Mouse (Mus musculus): ENCODE measurements at regions not wholly inside any gene's neighbourhood (a gene's known extent, or its start where the extent isn't known, plus 50 kb on each side); places are given as distances from the start of the nearest gene placed in this dataset.

GRCm38 (mm10) chr14:102510387-102510786 lies 472.1 kb downstream of the Kctd12 start:
- ATAC-seq (ENCODE audit: insufficient read depth, low FRiP score, low TSS enrichment) (peak; percentile 62), DNase-seq (ENCODE audit: low spot score) (peak; percentile 65)
- H3K9me3 ChIP-seq (ENCODE audit: control insufficient read depth, low read length), result no peaks in the 10 kb centered on the region
- no peak overlapping the region for H3K4me2 ChIP-seq (ENCODE audit: low read depth)
- WGBS, result 29% methylated on average over 4 of the region's 4 CpGs
- H3K36me3 ChIP-seq (ENCODE audit: control insufficient read depth, insufficient read depth, low read length), result no peaks in the 10 kb centered on the region
- H3K9ac ChIP-seq (ENCODE audit: low read length), result no peak overlapping the region
- H3K27me3 ChIP-seq (ENCODE audit: control insufficient read depth, insufficient read depth, low read length), result no peaks in the 10 kb centered on the region
- H3K27ac ChIP-seq (ENCODE audit: low read depth, low read length), result no peak overlapping the region
- H3K4me1 ChIP-seq (ENCODE audit: control insufficient read depth, insufficient read depth, low read length), result no peaks in the 10 kb centered on the region
- no peak overlapping the region for H3K4me3 ChIP-seq (ENCODE audit: low read depth, low read length)

- no peak overlapping the region for H3K27ac ChIP-seq (ENCODE audit: low read depth, low read length)
- WGBS, result 87% methylated on average over 3 of the region's 3 CpGs
- no peaks in the 10 kb centered on the region for H3K4me1 ChIP-seq (ENCODE audit: control insufficient read depth, insufficient read depth, low read length)
- H3K4me2 ChIP-seq (ENCODE audit: low read depth), result no peak overlapping the region
- DNase-seq (ENCODE audit: low spot score) (no peak), ATAC-seq (ENCODE audit: insufficient read depth, low FRiP score, low TSS enrichment) (no peak)
- no peaks in the 10 kb centered on the region for H3K27me3 ChIP-seq (ENCODE audit: control insufficient read depth, insufficient read depth, low read length)
- no peaks in the 10 kb centered on the region for H3K36me3 ChIP-seq (ENCODE audit: control insufficient read depth, insufficient read depth, low read length)
- no peak overlapping the region for H3K9ac ChIP-seq (ENCODE audit: low read length)
- no peak overlapping the region for H3K4me3 ChIP-seq (ENCODE audit: low read depth, low read length)
- H3K9me3 ChIP-seq (ENCODE audit: control insufficient read depth, low read length), result no peaks in the 10 kb centered on the region
Measured at GRCm38 (mm10) chr14:102505696-102506321, 476.6 kb downstream of the Kctd12 start.

- Histone ChIP-seq H3K27ac (ENCODE audit: low read depth, low read length) (no peak overlapping the region), H3K4me3 (ENCODE audit: low read depth, low read length) (no peak overlapping the region), H3K4me1 (ENCODE audit: control insufficient read depth, insufficient read depth, low read length) (no peaks in the 10 kb centered on the region), H3K9me3 (ENCODE audit: control insufficient read depth, low read length) (no peaks in the 10 kb centered on the region), H3K36me3 (ENCODE audit: control insufficient read depth, insufficient read depth, low read length) (no peaks in the 10 kb centered on the region), H3K9ac (ENCODE audit: low read length) (no peak overlapping the region), H3K4me2 (ENCODE audit: low read depth) (no peak overlapping the region), H3K27me3 (ENCODE audit: control insufficient read depth, insufficient read depth, low read length) (no peaks in the 10 kb centered on the region)
- ATAC-seq (ENCODE audit: insufficient read depth, low FRiP score, low TSS enrichment), result no peak
- WGBS, result 93% methylated on average over 1 of the region's 1 CpGs
- DNase-seq (ENCODE audit: low spot score), result no peak
Measured at GRCm38 (mm10) chr14:102497179-102497578, 485.3 kb downstream of the Kctd12 start.

DNA sequence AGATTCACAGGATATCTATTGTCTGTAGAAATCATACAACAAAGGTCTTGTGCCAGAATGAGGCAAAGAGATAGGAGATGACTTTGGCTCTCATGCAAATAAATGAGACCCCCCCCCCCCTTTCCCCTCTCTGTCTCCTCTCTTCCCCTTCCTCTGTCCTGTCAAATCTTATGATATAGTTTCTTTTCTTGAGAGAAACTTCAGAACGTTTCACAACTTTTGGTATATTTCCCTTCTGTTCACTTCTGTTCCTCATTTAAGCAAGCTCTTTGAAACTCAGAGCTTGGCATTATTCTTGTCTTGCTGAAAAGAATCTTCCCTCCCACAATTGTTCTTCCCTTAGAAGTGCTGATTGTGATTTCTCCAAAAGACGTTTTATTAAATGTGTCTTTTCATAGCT lies 490.1 kb downstream of the Kctd12 start:
- Histone ChIP-seq H3K4me3 (ENCODE audit: low read depth, low read length) (no peak overlapping the region), H3K27ac (ENCODE audit: low read depth, low read length) (no peak overlapping the region), H3K9me3 (ENCODE audit: control insufficient read depth, low read length) (no peaks in the 10 kb centered on the region), H3K9ac (ENCODE audit: low read length) (no peak overlapping the region), H3K27me3 (ENCODE audit: control insufficient read depth, insufficient read depth, low read length) (no peaks in the 10 kb centered on the region), H3K36me3 (ENCODE audit: control insufficient read depth, insufficient read depth, low read length) (no peaks in the 10 kb centered on the region), H3K4me1 (ENCODE audit: control insufficient read depth, insufficient read depth, low read length) (no peaks in the 10 kb centered on the region), H3K4me2 (ENCODE audit: low read depth) (no peak overlapping the region)
- 67% methylated on average over 2 of the region's 2 CpGs for WGBS
- no peak for ATAC-seq (ENCODE audit: insufficient read depth, low FRiP score, low TSS enrichment)
- no peak for DNase-seq (ENCODE audit: low spot score)

GRCm38 (mm10) chr14:102491205-102491604 lies 491.2 kb downstream of the Kctd12 start:
- H3K27ac ChIP-seq (ENCODE audit: low read depth, low read length), result no peak overlapping the region
- no peak for ATAC-seq (ENCODE audit: insufficient read depth, low FRiP score, low TSS enrichment)

DNA sequence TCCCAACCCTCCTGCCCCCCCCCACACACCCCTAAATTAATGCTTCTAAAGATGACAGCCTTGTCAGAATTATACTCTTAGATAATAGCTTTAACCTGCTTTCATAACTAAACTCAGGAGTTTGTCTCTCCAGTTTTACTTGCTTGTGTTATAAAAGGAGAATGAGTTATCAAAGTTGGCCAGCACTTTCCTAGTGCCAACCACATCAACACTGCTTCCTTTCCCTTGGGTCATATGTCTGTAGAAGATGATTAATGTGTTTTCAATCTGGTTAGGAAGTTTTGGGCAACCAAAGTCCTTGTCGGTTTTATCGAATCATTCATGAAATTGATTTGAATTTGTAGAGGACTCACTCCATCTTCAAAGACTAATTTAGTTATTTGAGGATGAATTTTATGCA lies 505.3 kb downstream of the Kctd12 start:
- no peak overlapping the region for H3K4me2 ChIP-seq (ENCODE audit: low read depth)
- no peak for ATAC-seq (ENCODE audit: insufficient read depth, low FRiP score, low TSS enrichment)
- no peaks in the 10 kb centered on the region for H3K36me3 ChIP-seq (ENCODE audit: control insufficient read depth, insufficient read depth, low read length)
- no peak for DNase-seq (ENCODE audit: low spot score)
- no peaks in the 10 kb centered on the region for H3K4me1 ChIP-seq (ENCODE audit: control insufficient read depth, insufficient read depth, low read length)
- no peaks in the 10 kb centered on the region for H3K27me3 ChIP-seq (ENCODE audit: control insufficient read depth, insufficient read depth, low read length)
- no peak overlapping the region for H3K4me3 ChIP-seq (ENCODE audit: low read depth, low read length)
- no peak overlapping the region for H3K27ac ChIP-seq (ENCODE audit: low read depth, low read length)
- no peak overlapping the region for H3K9ac ChIP-seq (ENCODE audit: low read length)
- H3K9me3 ChIP-seq (ENCODE audit: control insufficient read depth, low read length), result no peaks in the 10 kb centered on the region
- WGBS, result 93% methylated on average over 2 of the region's 2 CpGs

More at GRCm38 (mm10) chr14:102491205-102491604, 491.2 kb downstream of the Kctd12 start:
- DNase-seq (ENCODE audit: low spot score), result no peak
- 86% methylated on average over 1 of the region's 1 CpGs for WGBS
- Histone ChIP-seq H3K4me1 (ENCODE audit: control insufficient read depth, insufficient read depth, low read length) (no peaks in the 10 kb centered on the region), H3K36me3 (ENCODE audit: control insufficient read depth, insufficient read depth, low read length) (no peaks in the 10 kb centered on the region), H3K4me2 (ENCODE audit: low read depth) (no peak overlapping the region), H3K27me3 (ENCODE audit: control insufficient read depth, insufficient read depth, low read length) (no peaks in the 10 kb centered on the region), H3K9me3 (ENCODE audit: control insufficient read depth, low read length) (no peaks in the 10 kb centered on the region), H3K9ac (ENCODE audit: low read length) (no peak overlapping the region), H3K4me3 (ENCODE audit: low read depth, low read length) (no peak overlapping the region)

DNA sequence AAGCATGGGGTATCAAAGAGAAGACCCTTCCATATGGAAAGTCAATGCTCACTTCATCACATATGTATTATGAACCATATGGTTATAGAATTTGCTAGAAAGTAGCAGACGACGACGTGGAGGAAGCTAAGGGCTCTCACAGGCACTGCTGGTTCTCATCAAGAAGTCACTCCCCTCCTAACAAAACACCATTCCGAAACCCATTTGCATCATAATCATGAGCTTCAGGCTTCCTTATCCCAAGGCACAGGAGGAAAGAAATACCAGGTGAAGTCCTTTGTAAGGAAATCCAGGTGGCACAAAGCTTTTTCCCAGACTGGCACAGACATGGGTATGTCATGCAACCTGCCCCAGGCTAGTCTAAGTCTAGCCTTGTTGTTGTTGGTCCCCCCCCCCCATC lies 513.1 kb downstream of the Kctd12 start:
- DNase-seq (ENCODE audit: low spot score) (no peak), ATAC-seq (ENCODE audit: insufficient read depth, low FRiP score, low TSS enrichment) (no peak)
- Histone ChIP-seq H3K4me1 (ENCODE audit: control insufficient read depth, insufficient read depth, low read length) (no peaks in the 10 kb centered on the region), H3K27me3 (ENCODE audit: control insufficient read depth, insufficient read depth, low read length) (no peaks in the 10 kb centered on the region), H3K27ac (ENCODE audit: low read depth, low read length) (no peak overlapping the region), H3K4me2 (ENCODE audit: low read depth) (no peak overlapping the region), H3K4me3 (ENCODE audit: low read depth, low read length) (no peak overlapping the region), H3K9ac (ENCODE audit: low read length) (no peak overlapping the region), H3K9me3 (ENCODE audit: control insufficient read depth, low read length) (no peaks in the 10 kb centered on the region), H3K36me3 (ENCODE audit: control insufficient read depth, insufficient read depth, low read length) (no peaks in the 10 kb centered on the region)
- WGBS, result 50% methylated on average over 4 of the region's 4 CpGs

GRCm38 (mm10) chr14:102461001-102461400 lies 521.4 kb downstream of the Kctd12 start:
- Histone ChIP-seq H3K4me3 (ENCODE audit: low read depth, low read length) (no peak overlapping the region), H3K9me3 (ENCODE audit: control insufficient read depth, low read length) (no peaks in the 10 kb centered on the region), H3K27me3 (ENCODE audit: control insufficient read depth, insufficient read depth, low read length) (no peaks in the 10 kb centered on the region), H3K4me2 (ENCODE audit: low read depth) (no peak overlapping the region), H3K4me1 (ENCODE audit: control insufficient read depth, insufficient read depth, low read length) (no peaks in the 10 kb centered on the region), H3K36me3 (ENCODE audit: control insufficient read depth, insufficient read depth, low read length) (no peaks in the 10 kb centered on the region), H3K27ac (ENCODE audit: low read depth, low read length) (no peak overlapping the region), H3K9ac (ENCODE audit: low read length) (no peak overlapping the region)
- ATAC-seq (ENCODE audit: insufficient read depth, low FRiP score, low TSS enrichment) (no peak), DNase-seq (ENCODE audit: low spot score) (no peak)
- 84% methylated on average over 1 of the region's 1 CpGs for WGBS

DNA sequence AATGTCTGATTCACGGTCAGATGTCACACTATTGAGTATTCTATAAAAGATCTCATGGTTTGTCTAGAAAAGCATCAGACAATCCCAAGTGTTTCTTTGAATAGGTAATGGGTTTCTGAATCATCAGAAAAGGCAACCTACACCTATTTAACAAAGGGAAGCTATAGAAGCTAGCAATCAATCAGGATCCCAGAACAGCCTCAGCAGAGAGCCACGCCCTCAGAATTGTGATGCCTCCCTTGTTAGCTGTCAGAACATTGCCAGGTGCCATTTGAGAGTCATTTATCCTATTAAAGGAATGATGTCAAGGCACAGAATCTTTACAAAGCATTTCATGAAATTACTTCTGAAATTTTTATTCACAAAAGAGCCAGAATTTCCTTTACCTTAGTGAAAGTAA lies 542.7 kb downstream of the Kctd12 start:
- WGBS, result 49% methylated on average over 2 of the region's 2 CpGs
- Histone ChIP-seq H3K36me3 (ENCODE audit: control insufficient read depth, insufficient read depth, low read length) (no peaks in the 10 kb centered on the region), H3K27me3 (ENCODE audit: control insufficient read depth, insufficient read depth, low read length) (no peaks in the 10 kb centered on the region), H3K4me2 (ENCODE audit: low read depth) (no peak overlapping the region), H3K4me1 (ENCODE audit: control insufficient read depth, insufficient read depth, low read length) (no peaks in the 10 kb centered on the region), H3K9me3 (ENCODE audit: control insufficient read depth, low read length) (no peaks in the 10 kb centered on the region), H3K4me3 (ENCODE audit: low read depth, low read length) (no peak overlapping the region), H3K9ac (ENCODE audit: low read length) (no peak overlapping the region), H3K27ac (ENCODE audit: low read depth, low read length) (no peak overlapping the region)
- ATAC-seq (ENCODE audit: insufficient read depth, low FRiP score, low TSS enrichment) (no peak), DNase-seq (ENCODE audit: low spot score) (no peak)

Data from neural tube, embryonic 11.5 days (tissue).